Mouse (Mus musculus) lung, postnatal 14 days (tissue): ENCODE measurements around the gene Gm17490.
"Not testable (repeated sequence)": the region's sequence is repeated elsewhere in the genome, so short reads cannot be mapped to it uniquely, and the experiment has no call there.

Experiments
- DNase-seq: peaks from one replicate; pipeline ENCODE4 v3.0.0; 2021

The Gm17490 gene

GRCm38 (mm10) chr2:11623173-11623572 is 2.9 kb downstream of the Gm17490 start:
- DNase-seq, result no peak

GRCm38 (mm10) chr2:11619598-11619997 is 6.5 kb downstream of the Gm17490 start:
- DNase-seq, result no peak

- no peak for DNase-seq
Observed at GRCm38 (mm10) chr2:11616846-11617245, 9.2 kb downstream of the Gm17490 start.

- not testable (repeated sequence) for DNase-seq
Observed at GRCm38 (mm10) chr2:11612939-11613338, 13.1 kb downstream of the Gm17490 start.

GRCm38 (mm10) chr2:11606718-11607117 is 19.3 kb downstream of the Gm17490 start:
- DNase-seq, result not testable (repeated sequence)

- DNase-seq, result no peak
Observed at GRCm38 (mm10) chr2:11604911-11605310, 21.2 kb downstream of the Gm17490 start.

GRCm38 (mm10) chr2:11604053-11604452 is 22.0 kb downstream of the Gm17490 start, which contains the start of gene Rbm17:
Gene Rbm17 (minus strand): TSS chr2:11604153.
- DNase-seq, result no peak

- DNase-seq, result peak; percentile 95
Observed at GRCm38 (mm10) chr2:11602506-11603489, 23.3 kb downstream of the Gm17490 start.

GRCm38 (mm10) chr2:11601795-11602194 is 24.3 kb downstream of the Gm17490 start:
- DNase-seq, result no peak

GRCm38 (mm10) chr2:11597906-11598305 is 28.2 kb downstream of the Gm17490 start:
- DNase-seq, result no peak

- DNase-seq, result no peak
Observed at GRCm38 (mm10) chr2:11596690-11597089, 29.4 kb downstream of the Gm17490 start.

- no peak for DNase-seq
Observed at GRCm38 (mm10) chr2:11587996-11588395, 38.1 kb downstream of the Gm17490 start.

- no peak for DNase-seq
Observed at GRCm38 (mm10) chr2:11579399-11579798, 46.7 kb downstream of the Gm17490 start.

- no peak for DNase-seq
Observed at GRCm38 (mm10) chr2:11578187-11578586, 47.9 kb downstream of the Gm17490 start.
